Mouse (Mus musculus) liver, postnatal 0 days (tissue): ENCODE results near the gene Tec. TPM values are rescaled to one million over a fixed set of nuclear protein-coding genes. Genes with fewer than 3 reads are reported as not detected.

ENCODE experiments used
- ATAC-seq: fragments of 200-750 bp; cut with Nextera tagmentation; 2 replicates; pipeline ENCODE4 v1.8.0; 2017; ENCODE audit warnings: mild to moderate bottlenecking, moderate library complexity
- DNase-seq: peaks from one replicate; pipeline ENCODE4 v3.0.0-alpha.2; 2016
- H3K27ac ChIP-seq: fragments of 300-500 bp; sonication (generic); 2 replicates; pipeline ENCODE4 v1.5.1; 2014; ENCODE audit warnings: antibody characterized with exemption, moderate library complexity, mild to moderate bottlenecking, low read depth
- H3K27me3 ChIP-seq: fragments of 300-500 bp; sonication (generic); 2 replicates; pipeline ENCODE4 v1.6.1; 2014; ENCODE audit warnings: low read length, control low read depth, mixed read lengths; ENCODE audit not compliant: insufficient read depth
- H3K36me3 ChIP-seq: fragments of 300-500 bp; sonication (generic); replicated peaks from 2 replicates; pipeline ENCODE4 v1.6.1; 2014; ENCODE audit warnings: mild to moderate bottlenecking, control low read depth, low read length, moderate library complexity, mixed read lengths; ENCODE audit not compliant: insufficient read depth
- H3K4me1 ChIP-seq: fragments of 300-500 bp; sonication (generic); 2 replicates; pipeline ENCODE4 v1.6.1; 2014; ENCODE audit warnings: antibody characterized with exemption, mild to moderate bottlenecking, control low read depth; ENCODE audit not compliant: insufficient read depth
- H3K4me2 ChIP-seq: fragments of 300-500 bp; sonication (generic); 2 replicates; pipeline ENCODE4 v1.6.1; 2014; ENCODE audit warnings: low read depth, mild to moderate bottlenecking, low read length, moderate library complexity, mixed read lengths
- H3K4me3 ChIP-seq: fragments of 300-500 bp; sonication (generic); 2 replicates; pipeline ENCODE4 v1.5.1; 2014; ENCODE audit warnings: low read depth, low read length
- H3K9ac ChIP-seq: fragments of 300-500 bp; sonication (generic); replicated peaks from 2 replicates; pipeline ENCODE4 v1.6.1; 2014; ENCODE audit warnings: mild to moderate bottlenecking, moderate library complexity
- H3K9me3 ChIP-seq: fragments of 300-500 bp; sonication (generic); 2 replicates; pipeline ENCODE4 v1.6.1; 2016; ENCODE audit warnings: mild to moderate bottlenecking, control low read depth, low read length, mixed read lengths
- CTCF ChIP-seq: sonication (generic); IDR thresholded peaks from 2 replicates; pipeline ENCODE4 v1.5.1; 2016; ENCODE audit warnings: antibody characterized with exemption, low read depth
- EP300 ChIP-seq: IDR thresholded peaks from 2 replicates; pipeline ENCODE4 v1.6.1; 2016; ENCODE audit warnings: antibody characterized with exemption, low read depth, mild to moderate bottlenecking
- WGBS: fragments of 180-500 bp; shearing (Covaris S2); extraction: QIAGEN DNeasy Blood & Tissue Kit; methylation state at CpG from one replicate; pipeline ENCODE4 v1.1.7; 2014; ENCODE audit not compliant: insufficient replicate concordance; 5-methylcytosine and 5-hydroxymethylcytosine counted together
- polyA plus RNA-seq: library from polyadenylated mRNA; unstranded; fragments of >200 nt; fragmentation: Nextera tagmentation; extraction: Ambion mirVana; gene quantifications from 2 replicates; pipeline ENCODE4 v1.2.1, GENCODE M21; 2015

Gene Tec
- polyA plus RNA-seq, 1 experiment from 2014 or later: 9.2 TPM

GRCm38 (mm10) chr5:72710572-72711278 lies 157.6 kb downstream of the Tec start:
- H3K4me3 ChIP-seq: no peak overlapping the region
- TF ChIP-seq EP300 (no peak), CTCF (peak; percentile 89)
- DNase-seq (peak; percentile 64), ATAC-seq (no peak)
- H3K9me3 ChIP-seq: no peaks in the 10 kb centered on the region
- no peaks in the 10 kb centered on the region for H3K36me3 ChIP-seq
- no peaks in the 10 kb centered on the region for H3K27me3 ChIP-seq
- H3K27ac ChIP-seq: no peak overlapping the region
- no peaks in the 10 kb centered on the region for H3K4me1 ChIP-seq
- WGBS: 18% methylated on average over 4 of the region's 4 CpGs
- no peak overlapping the region for H3K4me2 ChIP-seq
- no peak overlapping the region for H3K9ac ChIP-seq

- no peak for ATAC-seq
- Histone ChIP-seq H3K9me3 (0 out of 2 replicates have a peak, but pooled peaks cover 4% of the 10 kb centered on the region), H3K9ac (no peak overlapping the region), H3K36me3 (no peaks in the 10 kb centered on the region), H3K27me3 (no peaks in the 10 kb centered on the region), H3K27ac (no peak overlapping the region), H3K4me3 (no peak overlapping the region), H3K4me1 (no peaks in the 10 kb centered on the region), H3K4me2 (no peak overlapping the region)
- DNase-seq: no peak
- no peak for TF ChIP-seq CTCF
- TF ChIP-seq EP300: no peak
- 80% methylated on average over 9 of the region's 9 CpGs for WGBS
Measured at GRCm38 (mm10) chr5:72709976-72710375, 158.3 kb downstream of the Tec start.

GRCm38 (mm10) chr5:72709451-72709850 lies 158.8 kb downstream of the Tec start:
- Histone ChIP-seq H3K36me3 (no peaks in the 10 kb centered on the region), H3K4me3 (no peak overlapping the region), H3K4me1 (no peaks in the 10 kb centered on the region), H3K27me3 (no peaks in the 10 kb centered on the region), H3K9me3 (0 out of 2 replicates have a peak, but pooled peaks cover 4% of the 10 kb centered on the region), H3K4me2 (no peak overlapping the region), H3K27ac (no peak overlapping the region), H3K9ac (no peak overlapping the region)
- 73% methylated on average over 13 of the region's 13 CpGs for WGBS
- no peak for TF ChIP-seq CTCF
- TF ChIP-seq EP300: no peak
- ATAC-seq (no peak), DNase-seq (no peak)

GRCm38 (mm10) chr5:72706722-72707121 lies 161.6 kb downstream of the Tec start:
- Histone ChIP-seq H3K4me2 (no peak overlapping the region), H3K9me3 (0 out of 2 replicates have a peak, but pooled peaks cover 4% of the 10 kb centered on the region), H3K4me1 (no peaks in the 10 kb centered on the region), H3K27ac (no peak overlapping the region), H3K4me3 (no peak overlapping the region), H3K9ac (no peak overlapping the region), H3K27me3 (no peaks in the 10 kb centered on the region), H3K36me3 (no peaks in the 10 kb centered on the region)
- no peak for ATAC-seq
- DNase-seq: no peak
- TF ChIP-seq EP300: no peak
- TF ChIP-seq CTCF: no peak
- WGBS: 66% methylated on average over 10 of the region's 10 CpGs

- TF ChIP-seq EP300 (no peak), CTCF (no peak)
- no peak overlapping the region for H3K4me3 ChIP-seq
- no peak for DNase-seq
- WGBS: 70% methylated on average over 10 of the region's 10 CpGs
- no peak overlapping the region for H3K4me2 ChIP-seq
- H3K27ac ChIP-seq: no peak overlapping the region
- no peaks in the 10 kb centered on the region for H3K36me3 ChIP-seq
- ATAC-seq: no peak
- H3K27me3 ChIP-seq: no peaks in the 10 kb centered on the region
- no peaks in the 10 kb centered on the region for H3K4me1 ChIP-seq
- no peak overlapping the region for H3K9ac ChIP-seq
- H3K9me3 ChIP-seq: 0 out of 2 replicates have a peak, but pooled peaks cover 4% of the 10 kb centered on the region
Measured at GRCm38 (mm10) chr5:72706095-72706494, 162.2 kb downstream of the Tec start.

Other genes starting within 250 kb of the Tec start
- not detected in 2 replicates for gene Cnga1, start 224.2 kb downstream of the Tec start, polyA plus RNA-seq
- gene Nipal1, start 220.7 kb downstream of the Tec start, polyA plus RNA-seq: 75.3 and 76.1 TPM in 2 replicates
- gene Txk, start 115.7 kb downstream of the Tec start, polyA plus RNA-seq: 0.27 and 0.32 TPM in 2 replicates
- gene Slain2, start 45.8 kb upstream of the Tec start, polyA plus RNA-seq: 4.2 and 5.5 TPM in 2 replicates
- not detected in 2 replicates for gene Gm10135, start 106.2 kb upstream of the Tec start, polyA plus RNA-seq
- not detected in 2 replicates for gene Slc10a4, start 138.4 kb upstream of the Tec start, polyA plus RNA-seq